Mouse (Mus musculus) cortical plate, adult 2 months (tissue): ENCODE data around the gene Cul4a.

ENCODE experiments used
- CTCF ChIP-seq: fragments of 200-500 bp; IDR thresholded peaks from 2 replicates; pipeline ENCODE4 v1.5.1; 2011; ENCODE audit warnings: mild to moderate bottlenecking, control low read depth, low read length; ENCODE audit not compliant: insufficient read depth; ENCODE audit errors: extremely low read depth
- POLR2A ChIP-seq: fragments of 200-500 bp; IDR thresholded peaks from 2 replicates; pipeline ENCODE4 v1.6.1; 2011; ENCODE audit warnings: mild to moderate bottlenecking, low read length, control low read depth; ENCODE audit not compliant: insufficient read depth; ENCODE audit errors: extremely low read depth

- TF ChIP-seq CTCF (no peak), POLR2A (no peak)
Observed at GRCm38 (mm10) chr8:13194818-13195217, 89.4 kb downstream of the Cul4a start.
